Mouse (Mus musculus) intestine, postnatal 0 days (tissue): ENCODE measurements around the gene Pidd1. TPM values are rescaled to one million over a fixed set of nuclear protein-coding genes. Genes with fewer than 3 reads are reported as not detected.

ENCODE experiments used
- ATAC-seq: fragments of 200-750 bp; cut with Nextera tagmentation; 2 replicates; pipeline ENCODE4 v1.8.0; 2017; ENCODE audit warnings: mild to moderate bottlenecking, moderate TSS enrichment, moderate library complexity
- H3K27ac ChIP-seq: fragments of 300-500 bp; sonication (generic); 2 replicates; pipeline ENCODE4 v1.5.1; 2014; ENCODE audit warnings: mild to moderate bottlenecking, low read depth, low read length, moderate library complexity
- H3K27me3 ChIP-seq: fragments of 300-500 bp; sonication (generic); replicated peaks from 2 replicates; pipeline ENCODE4 v1.6.1; 2014; ENCODE audit warnings: low read length, mixed read lengths; ENCODE audit not compliant: control insufficient read depth, insufficient read depth
- H3K36me3 ChIP-seq: fragments of 300-500 bp; sonication (generic); 2 replicates; pipeline ENCODE4 v1.6.1; 2014; ENCODE audit warnings: mild to moderate bottlenecking, moderate library complexity; ENCODE audit not compliant: control insufficient read depth, insufficient read depth
- H3K4me1 ChIP-seq: fragments of 300-500 bp; sonication (generic); replicated peaks from 2 replicates; pipeline ENCODE4 v1.6.1; 2014; ENCODE audit warnings: antibody characterized with exemption, low read length, mixed read lengths; ENCODE audit not compliant: control insufficient read depth, insufficient read depth
- H3K4me2 ChIP-seq: fragments of 300-500 bp; sonication (generic); replicated peaks from 2 replicates; pipeline ENCODE4 v1.6.1; 2014; ENCODE audit warnings: low read depth, mild to moderate bottlenecking, moderate library complexity
- H3K4me3 ChIP-seq: fragments of 300-500 bp; sonication (generic); 2 replicates; pipeline ENCODE4 v1.5.1; 2014; ENCODE audit warnings: low read depth, low read length
- H3K9ac ChIP-seq: fragments of 300-500 bp; sonication (generic); 2 replicates; pipeline ENCODE4 v1.6.1; 2014; ENCODE audit warnings: mild to moderate bottlenecking, low read depth, low read length
- H3K9me3 ChIP-seq: fragments of 300-500 bp; sonication (generic); 2 replicates; pipeline ENCODE4 v1.6.1; 2016; ENCODE audit warnings: mixed run types; ENCODE audit not compliant: control insufficient read depth
- CTCF ChIP-seq: sonication (generic); IDR thresholded peaks from 2 replicates; pipeline ENCODE4 v1.5.1; 2016; ENCODE audit warnings: low read depth, mild to moderate bottlenecking, control low read depth, antibody characterized with exemption, moderate library complexity
- WGBS: fragments of 180-500 bp; shearing (Covaris S2); extraction: QIAGEN DNeasy Blood & Tissue Kit; methylation state at CpG from one replicate; pipeline ENCODE4 v1.1.7; 2014; 5-methylcytosine and 5-hydroxymethylcytosine counted together
- polyA plus RNA-seq: library from polyadenylated mRNA; unstranded; fragments of >200 nt; fragmentation: Nextera tagmentation; extraction: Ambion mirVana; gene quantifications from 2 replicates; pipeline ENCODE4 v1.2.1, GENCODE M21; 2015

Pidd1 gene
- polyA plus RNA-seq, 1 experiment from 2014 or later, result 1.6 TPM

DNA sequence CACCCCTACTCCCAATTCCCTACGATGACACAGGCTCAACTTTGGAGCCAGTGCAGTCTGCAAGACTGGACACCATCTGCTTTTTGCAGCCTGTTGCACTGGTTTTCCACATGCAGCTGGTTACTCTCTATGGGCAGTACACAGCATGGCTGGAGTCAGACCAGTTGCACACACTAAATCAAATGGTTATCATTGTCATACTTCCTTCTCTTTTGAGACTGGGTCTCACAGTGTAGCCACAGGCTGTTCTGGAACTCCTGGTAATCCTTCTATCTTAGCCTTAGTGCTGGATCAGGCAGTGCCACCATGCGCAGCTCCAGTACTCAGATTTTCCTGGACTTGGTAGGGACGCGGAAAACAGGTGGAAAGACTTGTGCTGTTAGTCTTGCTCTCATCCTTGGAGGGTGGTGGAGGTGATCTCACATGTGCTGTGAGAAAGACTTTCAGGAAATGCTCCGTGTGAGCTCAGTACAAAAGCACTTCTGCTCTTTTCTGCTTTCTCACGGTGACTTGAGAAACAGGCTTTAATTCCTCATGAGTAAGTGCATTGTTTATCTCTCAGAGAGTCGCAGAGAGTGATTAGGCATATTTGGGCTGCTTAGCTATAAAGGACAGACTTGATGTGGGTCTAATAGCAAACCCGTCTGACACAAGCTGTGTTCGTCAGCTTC lies 51.1 kb downstream of the Pidd1 start:
- H3K27me3 ChIP-seq, result no peaks in the 10 kb centered on the region
- 11% methylated on average over 9 of the region's 9 CpGs for WGBS
- H3K4me1 ChIP-seq, result peaks cover 3% of the 10 kb centered on the region
- ATAC-seq, result no peak
- H3K9ac ChIP-seq, result peak overlapping the region; percentile 67
- H3K4me3 ChIP-seq, result peak overlapping the region; percentile 71
- no peaks in the 10 kb centered on the region for H3K9me3 ChIP-seq
- peak overlapping the region; percentile 94 for H3K4me2 ChIP-seq
- H3K27ac ChIP-seq, result peak overlapping the region; percentile 87
- no peak for TF ChIP-seq CTCF
- peaks cover 8% of the 10 kb centered on the region for H3K36me3 ChIP-seq

DNA sequence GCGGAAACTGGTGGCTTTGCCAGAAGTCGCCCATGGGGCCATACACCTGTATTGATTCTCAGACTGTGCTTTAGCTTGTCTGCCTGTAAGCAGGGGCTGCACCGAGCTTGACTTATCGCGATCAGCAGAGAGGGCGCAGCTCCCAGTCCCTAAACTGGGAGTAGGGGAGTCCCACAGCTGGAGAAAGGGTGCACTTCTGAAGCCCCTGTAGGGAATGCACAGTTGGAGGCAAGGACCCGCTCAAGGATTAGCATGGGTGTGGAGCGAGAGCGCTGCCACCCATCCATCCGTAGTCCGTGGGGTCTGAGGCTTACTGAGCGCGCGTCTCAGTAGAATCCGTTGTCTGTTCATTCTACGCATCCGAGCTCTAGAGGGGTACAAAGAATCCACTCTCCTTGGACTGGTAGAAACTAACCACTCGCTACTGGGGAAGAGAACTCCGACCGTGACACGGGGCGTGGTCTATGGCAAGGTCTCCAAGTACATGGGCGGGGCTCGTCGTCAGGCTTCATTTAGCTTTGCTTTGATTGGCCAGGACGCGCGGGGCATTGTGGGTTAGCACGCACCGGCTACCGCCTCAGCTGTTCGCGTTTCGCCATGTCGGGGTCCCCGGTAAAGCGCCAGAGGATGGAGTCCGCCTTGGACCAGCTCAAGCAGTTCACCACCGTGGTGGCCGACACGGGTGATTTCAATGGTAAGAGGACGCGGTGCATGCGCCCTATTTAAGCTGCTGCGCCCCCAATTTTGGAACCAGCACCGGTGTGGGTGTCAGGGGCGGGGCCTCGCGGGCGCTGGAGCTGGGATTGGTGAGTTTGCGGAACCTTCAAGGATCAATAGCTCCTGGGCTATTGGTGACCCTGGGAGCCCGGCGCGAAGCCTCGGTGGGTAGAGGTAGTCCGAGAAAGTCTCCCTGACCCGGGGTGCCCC lies 51.9 kb downstream of the Pidd1 start, which contains the start of gene Taldo1:
Taldo1 (plus strand) TSS at position 575 of the 927 bp plus-strand sequence.
- peak within 1 kb of the TSS; percentile 71 for H3K4me3 ChIP-seq
- under 1% methylated on average over 57 of the region's 57 CpGs for WGBS
- peaks cover 3% of the 10 kb centered on the region for H3K4me1 ChIP-seq
- peak within 1 kb of the TSS; percentile 94 for H3K4me2 ChIP-seq
- no peak for TF ChIP-seq CTCF
- H3K36me3 ChIP-seq, result peaks cover 8% of the 10 kb centered on the region
- no peaks in the 10 kb centered on the region for H3K9me3 ChIP-seq
- H3K9ac ChIP-seq, result peak within 1 kb of the TSS; percentile 67
- peak within 1 kb of the TSS; percentile 97 for H3K27ac ChIP-seq
- H3K27me3 ChIP-seq, result no peaks in the 10 kb centered on the region
- peak; percentile 71 for ATAC-seq

- peak overlapping the region; percentile 97 for H3K27ac ChIP-seq
- H3K4me3 ChIP-seq, result peak overlapping the region; percentile 71
- WGBS, result 24% methylated on average over 9 of the region's 9 CpGs
Measured at GRCm38 (mm10) chr7:141390326-141391259, 53.2 kb downstream of the Pidd1 start.

GRCm38 (mm10) chr7:141388487-141389109 lies 55.2 kb downstream of the Pidd1 start:
- Histone ChIP-seq H3K4me3 (no peak overlapping the region), H3K9me3 (no peaks in the 10 kb centered on the region), H3K9ac (peak overlapping the region; percentile 8; the same call in 1 of the 2 replicates), H3K27ac (peak overlapping the region; percentile 97), H3K4me2 (peak overlapping the region; percentile 18; the same call in 1 of the 2 replicates), H3K36me3 (no peaks in the 10 kb centered on the region), H3K27me3 (no peaks in the 10 kb centered on the region), H3K4me1 (peaks cover 3% of the 10 kb centered on the region)
- no peak for TF ChIP-seq CTCF
- peak; percentile 74 for ATAC-seq
- 23% methylated on average over 3 of the region's 3 CpGs for WGBS

More at GRCm38 (mm10) chr7:141390326-141391259, 53.2 kb downstream of the Pidd1 start:
- Histone ChIP-seq H3K27me3 (no peaks in the 10 kb centered on the region), H3K4me1 (peaks cover 3% of the 10 kb centered on the region), H3K4me2 (peak overlapping the region; percentile 94), H3K9me3 (no peaks in the 10 kb centered on the region), H3K36me3 (no peaks in the 10 kb centered on the region; the same call in 1 of the 2 replicates), H3K9ac (0 out of 2 replicates have a peak overlapping the region, but pooled peaks have one; percentile 67)
- no peak for ATAC-seq
- no peak for TF ChIP-seq CTCF

Other genes with a start within 250 kb of the Pidd1 start
- gene Lrrc56, start 249.9 kb downstream of the Pidd1 start, polyA plus RNA-seq, result 3.2 and 3.7 TPM in 2 replicates
- 2.7 and 3.4 TPM in 2 replicates for gene Lmntd2, start 229.9 kb downstream of the Pidd1 start, polyA plus RNA-seq
- 47.6 and 52.7 TPM in 2 replicates for gene Rassf7, start 228.2 kb downstream of the Pidd1 start, polyA plus RNA-seq
- gene Phrf1, start 215.2 kb downstream of the Pidd1 start, polyA plus RNA-seq, result 24.7 and 27.8 TPM in 2 replicates
- gene Irf7, start 177.5 kb downstream of the Pidd1 start, polyA plus RNA-seq, result 120 and 124 TPM in 2 replicates
- gene Cdhr5, start 167.2 kb downstream of the Pidd1 start, polyA plus RNA-seq, result 914 and 971 TPM in 2 replicates
- gene Sct, start 164.9 kb downstream of the Pidd1 start, polyA plus RNA-seq, result 348 and 368 TPM in 2 replicates
- 0.33 and 0.38 TPM in 2 replicates for gene Drd4, start 152.0 kb downstream of the Pidd1 start, polyA plus RNA-seq
- 52.8 and 55.7 TPM in 2 replicates for gene Deaf1, start 116.3 kb downstream of the Pidd1 start, polyA plus RNA-seq
- 21.8 and 23.3 TPM in 2 replicates for gene Tmem80, start 116.3 kb downstream of the Pidd1 start, polyA plus RNA-seq
- 234 and 248 TPM in 2 replicates for gene Eps8l2, start 105.1 kb downstream of the Pidd1 start, polyA plus RNA-seq
- gene Taldo1, start 51.8 kb downstream of the Pidd1 start, polyA plus RNA-seq, result 706 and 711 TPM in 2 replicates
- 34.3 and 37.1 TPM in 2 replicates for gene Gatd1, start 29.9 kb downstream of the Pidd1 start, polyA plus RNA-seq
- gene Cend1, start 14.5 kb downstream of the Pidd1 start, polyA plus RNA-seq, result 2.7 and 3.3 TPM in 2 replicates
- 65.8 and 67.7 TPM in 2 replicates for gene Slc25a22, start 6.1 kb downstream of the Pidd1 start, polyA plus RNA-seq
- 968 and 992 TPM in 2 replicates for gene Rplp2, start 3.3 kb upstream of the Pidd1 start, polyA plus RNA-seq
- 75.5 and 79.4 TPM in 2 replicates for gene Pnpla2, start 11.2 kb upstream of the Pidd1 start, polyA plus RNA-seq
- gene Cracr2b, start 17.1 kb upstream of the Pidd1 start, polyA plus RNA-seq, result 12.6 and 12.7 TPM in 2 replicates
- 27.6 and 29.3 TPM in 2 replicates for gene Cd151, start 23.4 kb upstream of the Pidd1 start, polyA plus RNA-seq
- 36.8 and 37.9 TPM in 2 replicates for gene Polr2l, start 31.1 kb upstream of the Pidd1 start, polyA plus RNA-seq
- gene Tspan4, start 31.2 kb upstream of the Pidd1 start, polyA plus RNA-seq, result 39.7 and 40.1 TPM in 2 replicates
- gene Chid1, start 95.8 kb upstream of the Pidd1 start, polyA plus RNA-seq, result 20.5 and 23.8 TPM in 2 replicates
- gene Ap2a2, start 118.1 kb upstream of the Pidd1 start, polyA plus RNA-seq, result 69.7 and 76.6 TPM in 2 replicates
- 8.9 and 9.8 TPM in 2 replicates for gene Muc6, start 211.3 kb upstream of the Pidd1 start, polyA plus RNA-seq
- gene Muc2, start 246.3 kb upstream of the Pidd1 start, polyA plus RNA-seq, result 167 and 175 TPM in 2 replicates